Mouse (Mus musculus): ENCODE results near the gene Cadm1.

Cadm1 gene

DNA sequence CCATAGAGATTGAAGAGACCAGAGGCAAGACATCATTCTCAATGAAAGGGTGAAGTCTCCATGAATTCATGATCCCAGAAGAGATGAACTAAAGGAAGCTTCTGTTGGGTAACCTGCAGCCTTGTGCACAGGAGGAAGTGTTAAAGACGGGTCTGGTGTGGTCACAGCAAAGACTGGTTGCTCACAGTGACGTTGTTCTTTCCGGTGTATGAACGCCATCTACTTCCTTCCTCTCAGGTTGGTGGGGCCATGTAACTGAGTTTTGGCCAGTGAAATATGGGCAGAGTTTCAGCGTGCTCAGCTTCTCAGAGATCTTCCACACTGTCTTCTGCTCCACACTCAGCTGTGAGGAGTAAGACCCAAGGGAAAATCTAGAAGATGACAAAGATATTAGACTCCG is 363.0 kb downstream of the Cadm1 start:
- no peak for DNase-seq

DNA sequence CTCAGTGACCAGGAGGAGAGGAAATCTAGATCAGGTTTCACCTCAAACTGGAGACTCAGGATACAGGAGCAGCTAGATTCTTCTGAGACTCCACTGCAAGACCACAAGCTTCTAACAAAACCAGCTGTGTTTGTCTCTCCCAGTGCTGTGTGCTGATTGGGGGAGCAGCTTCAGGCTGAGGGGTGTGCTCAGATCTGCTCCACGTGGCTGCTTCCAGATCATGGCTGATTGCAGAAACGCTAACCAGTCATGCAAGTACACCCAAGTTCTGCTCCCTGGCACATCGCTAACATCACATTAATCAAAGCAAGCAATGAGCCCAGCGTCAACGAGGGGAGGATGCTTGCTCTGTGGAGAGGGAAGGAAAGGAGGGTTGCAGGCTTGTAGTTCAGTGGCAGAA is 364.1 kb downstream of the Cadm1 start:
- DNase-seq, result no peak

DNA sequence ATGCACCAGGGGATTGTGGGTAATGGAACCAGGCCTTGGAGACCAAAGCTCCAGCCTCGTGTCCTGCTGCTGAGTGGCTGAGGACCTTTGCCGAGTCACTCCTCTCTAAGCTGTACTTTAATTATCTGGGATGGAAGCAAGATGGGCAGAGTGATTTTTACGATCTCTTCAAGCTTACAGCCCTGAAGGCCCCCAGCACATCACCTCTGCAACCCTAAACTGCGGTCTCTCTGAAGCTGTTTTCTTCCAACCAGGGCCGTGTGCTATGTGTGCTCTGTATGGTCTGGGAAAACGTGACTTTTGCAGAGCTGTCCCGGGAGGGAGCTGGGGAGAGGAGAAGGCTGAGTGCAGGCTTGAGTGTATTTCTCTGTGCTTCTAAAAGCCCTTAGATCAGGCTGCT is 364.7 kb downstream of the Cadm1 start:
- no peak for DNase-seq

DNA sequence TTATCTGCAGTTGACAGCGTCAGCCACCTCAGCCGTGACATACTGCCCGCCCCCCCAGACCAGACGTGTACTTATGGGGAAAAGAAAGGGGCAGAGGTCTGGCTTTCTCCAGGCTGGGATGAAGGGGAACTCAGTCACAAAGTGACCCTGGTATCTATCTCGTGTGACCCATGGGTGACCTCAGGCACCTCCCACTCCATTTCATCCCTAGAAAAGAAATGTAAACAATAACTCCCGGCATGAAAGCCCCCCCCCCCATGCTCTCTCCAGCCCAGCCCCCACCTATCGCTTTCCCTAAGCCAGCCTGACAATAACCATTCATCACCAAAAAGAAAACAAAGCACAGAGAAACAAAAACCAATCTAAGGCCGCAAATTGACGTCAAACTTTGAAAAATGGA is 365.1 kb downstream of the Cadm1 start:
- DNase-seq, result no peak

DNA sequence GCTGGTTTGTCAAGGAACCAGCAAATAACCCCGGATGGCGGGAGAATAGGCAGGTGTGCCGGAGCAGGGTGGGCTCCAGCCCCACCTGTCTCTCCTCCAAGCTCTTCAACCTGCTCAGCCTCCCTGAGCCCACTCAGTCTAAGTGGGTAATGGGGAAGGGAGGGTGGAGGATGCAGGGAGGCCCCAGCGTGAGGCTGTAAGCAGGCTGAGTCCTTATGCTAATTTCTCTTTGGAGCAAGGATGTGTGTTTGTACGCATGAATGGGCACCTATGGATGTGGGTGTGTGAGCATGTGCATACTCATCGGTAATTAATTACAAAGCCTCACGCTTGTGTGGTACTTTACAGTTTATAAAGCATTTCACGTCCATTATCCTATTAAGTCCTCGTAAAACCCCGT is 370.8 kb downstream of the Cadm1 start:
- DNase-seq, result no peak

DNA sequence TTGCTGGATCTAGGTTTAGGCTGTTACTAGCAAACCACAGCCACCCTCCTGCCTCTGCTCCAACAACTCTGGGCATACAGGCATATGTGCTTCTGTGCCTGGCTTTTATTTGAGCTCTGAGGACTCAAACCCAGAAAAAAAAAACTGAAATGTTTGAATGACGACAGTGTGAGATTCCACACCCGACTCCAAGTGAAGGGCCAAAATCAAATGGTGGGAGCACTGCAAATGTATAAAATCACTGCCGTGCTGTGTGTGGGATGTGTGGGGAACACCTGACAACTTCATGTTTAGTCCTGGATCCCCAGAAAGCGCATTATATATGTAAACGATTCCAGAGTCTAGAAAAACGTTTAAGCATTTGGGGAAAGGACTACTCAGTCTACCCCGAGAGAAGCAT is 373.7 kb downstream of the Cadm1 start:
- no peak for DNase-seq

DNA sequence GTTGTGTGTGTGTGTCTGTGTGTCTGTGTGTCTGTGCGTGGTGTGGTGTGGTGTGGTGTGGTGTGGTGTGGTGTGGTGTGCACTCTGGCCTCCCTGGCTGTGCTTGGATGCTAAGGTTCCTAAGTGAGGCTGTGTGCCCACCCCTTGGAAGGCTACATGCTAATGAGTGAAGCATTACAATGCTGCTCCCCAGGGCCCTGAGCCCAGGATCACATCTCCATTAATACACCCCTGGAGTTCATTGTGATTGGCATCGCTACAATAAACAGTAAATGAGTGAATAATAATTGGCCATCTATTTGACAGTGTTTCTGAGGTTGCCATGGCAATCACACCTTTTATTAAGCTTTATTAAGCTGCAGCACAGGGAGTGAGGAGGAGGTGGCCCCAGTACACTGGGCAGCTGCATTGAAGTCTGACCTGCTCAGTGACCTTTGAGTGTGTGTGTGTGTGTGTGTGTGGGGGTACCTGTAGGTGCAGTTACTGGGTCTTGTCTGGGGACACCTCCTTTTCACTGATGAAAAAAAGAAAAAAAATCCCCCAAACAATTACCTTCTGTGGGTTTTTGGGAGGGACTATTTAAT is 374.5 kb downstream of the Cadm1 start:
- DNase-seq, result no peak

DNA sequence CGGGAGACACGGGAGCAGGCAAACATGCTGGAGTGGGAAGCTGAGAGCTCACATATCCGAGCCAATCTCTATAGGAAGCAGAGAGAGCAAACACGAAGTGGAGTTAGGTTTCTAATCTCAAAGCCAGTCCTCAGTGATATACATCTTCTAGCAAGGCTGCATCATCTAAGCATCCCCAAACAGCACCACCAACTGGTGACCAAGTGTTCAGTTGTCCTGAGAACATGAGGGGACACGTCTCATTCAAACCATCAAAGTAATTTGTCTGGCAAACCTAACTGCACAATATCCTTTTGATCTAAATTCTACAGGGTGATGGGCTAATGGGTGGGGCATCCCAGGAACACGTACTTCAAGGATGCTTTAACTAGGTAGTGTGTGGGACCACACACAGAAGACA is 376.5 kb downstream of the Cadm1 start:
- no peak for DNase-seq

Measured in cerebellum, adult 11 months (tissue).